Mouse (Mus musculus) forebrain, embryonic 11.5 days (tissue): ENCODE measurements at regions not wholly inside any gene's neighbourhood (a gene's known extent, or its start where the extent isn't known, plus 50 kb on each side); places are given as distances from the start of the nearest gene placed in this dataset.

ENCODE experiments used
- ATAC-seq: fragments of 200-750 bp; cut with Nextera tagmentation; replicated peaks from 2 replicates; pipeline ENCODE4 v1.8.0; 2017; ENCODE audit warnings: moderate TSS enrichment; ENCODE audit not compliant: low FRiP score
- DNase-seq: peaks from one replicate; pipeline ENCODE4 v3.0.0-alpha.2; 2017; ENCODE audit warnings: low spot score
- H3K27ac ChIP-seq: fragments of 300-500 bp; sonication (generic); 2 replicates; pipeline ENCODE4 v1.5.1; 2014; ENCODE audit warnings: low read depth, low read length
- H3K27me3 ChIP-seq: fragments of 300-500 bp; sonication (generic); 2 replicates; pipeline ENCODE4 v1.6.1; 2014; ENCODE audit warnings: mild to moderate bottlenecking, low read length, mixed read lengths; ENCODE audit not compliant: control insufficient read depth, insufficient read depth
- H3K36me3 ChIP-seq: fragments of 300-500 bp; sonication (generic); 2 replicates; pipeline ENCODE4 v1.6.1; 2014; ENCODE audit warnings: mild to moderate bottlenecking, low read length, moderate library complexity, mixed read lengths; ENCODE audit not compliant: control insufficient read depth, insufficient read depth
- H3K4me1 ChIP-seq: fragments of 300-500 bp; sonication (generic); replicated peaks from 2 replicates; pipeline ENCODE4 v1.6.1; 2014; ENCODE audit warnings: low read length, mixed read lengths; ENCODE audit not compliant: control insufficient read depth, insufficient read depth
- H3K4me2 ChIP-seq: fragments of 300-500 bp; sonication (generic); 2 replicates; pipeline ENCODE4 v1.6.1; 2014; ENCODE audit warnings: low read depth, mild to moderate bottlenecking, low read length, moderate library complexity, mixed read lengths; ENCODE audit not compliant: severe bottlenecking
- H3K4me3 ChIP-seq: fragments of 300-500 bp; sonication (generic); 2 replicates; pipeline ENCODE4 v1.5.1; 2014; ENCODE audit warnings: low read depth, low read length
- H3K9ac ChIP-seq: fragments of 300-500 bp; sonication (generic); 2 replicates; pipeline ENCODE4 v1.6.1; 2014; ENCODE audit warnings: low read length
- H3K9me3 ChIP-seq: fragments of 300-500 bp; sonication (generic); 2 replicates; pipeline ENCODE4 v1.6.1; 2016; ENCODE audit warnings: low read length, mixed read lengths; ENCODE audit not compliant: control insufficient read depth
- WGBS: fragments of 180-500 bp; shearing (Covaris S2); extraction: QIAGEN DNeasy Blood & Tissue Kit; methylation state at CpG from one replicate; pipeline ENCODE4 v1.1.7; 2014; 5-methylcytosine and 5-hydroxymethylcytosine counted together

GRCm38 (mm10) chr12:106429991-106430390 is 420.0 kb downstream of the Vrk1 start:
- 69% methylated on average over 7 of the region's 7 CpGs for WGBS
- DNase-seq (no peak), ATAC-seq (no peak)

GRCm38 (mm10) chr12:106445151-106445550 is 435.1 kb downstream of the Vrk1 start:
- no peak for ATAC-seq
- H3K4me1 ChIP-seq, result peaks cover 10% of the 10 kb centered on the region; the same call in 1 of the 2 replicates

More at GRCm38 (mm10) chr12:106429991-106430390, 420.0 kb downstream of the Vrk1 start:
- Histone ChIP-seq H3K9ac (no peak overlapping the region), H3K9me3 (no peaks in the 10 kb centered on the region), H3K36me3 (no peaks in the 10 kb centered on the region), H3K27me3 (no peaks in the 10 kb centered on the region), H3K4me3 (no peak overlapping the region), H3K4me2 (no peak overlapping the region), H3K4me1 (no peaks in the 10 kb centered on the region), H3K27ac (no peak overlapping the region)

GRCm38 (mm10) chr12:106445976-106446375 is 435.9 kb downstream of the Vrk1 start:
- Histone ChIP-seq H3K9ac (no peak overlapping the region), H3K27me3 (no peaks in the 10 kb centered on the region)

More at GRCm38 (mm10) chr12:106445151-106445550, 435.1 kb downstream of the Vrk1 start:
- no peaks in the 10 kb centered on the region for H3K27me3 ChIP-seq
- no peak for DNase-seq
- no peak overlapping the region for H3K4me3 ChIP-seq
- H3K4me2 ChIP-seq, result no peak overlapping the region
- 39% methylated on average over 7 of the region's 7 CpGs for WGBS
- no peaks in the 10 kb centered on the region for H3K36me3 ChIP-seq
- H3K27ac ChIP-seq, result no peak overlapping the region
- H3K9me3 ChIP-seq, result no peaks in the 10 kb centered on the region; the same call in 1 of the 2 replicates
- H3K9ac ChIP-seq, result no peak overlapping the region

GRCm38 (mm10) chr12:106446876-106447532 is 437.0 kb downstream of the Vrk1 start:
- Histone ChIP-seq H3K27ac (peak overlapping the region; percentile 50; the same call in 1 of the 2 replicates), H3K4me3 (no peak overlapping the region), H3K4me2 (0 out of 2 replicates have a peak overlapping the region, but pooled peaks have one; percentile 21), H3K36me3 (no peaks in the 10 kb centered on the region), H3K9ac (no peak overlapping the region), H3K27me3 (no peaks in the 10 kb centered on the region), H3K9me3 (no peaks in the 10 kb centered on the region; the same call in 1 of the 2 replicates), H3K4me1 (peaks cover 10% of the 10 kb centered on the region; the same call in 1 of the 2 replicates)
- DNase-seq, result peak; percentile 67
- 39% methylated on average over 20 of the region's 20 CpGs for WGBS
- ATAC-seq, result peak; percentile 80

More at GRCm38 (mm10) chr12:106445976-106446375, 435.9 kb downstream of the Vrk1 start:
- no peak for DNase-seq
- Histone ChIP-seq H3K36me3 (no peaks in the 10 kb centered on the region), H3K27ac (no peak overlapping the region), H3K4me1 (peaks cover 10% of the 10 kb centered on the region; the same call in 1 of the 2 replicates), H3K4me2 (no peak overlapping the region), H3K4me3 (no peak overlapping the region), H3K9me3 (no peaks in the 10 kb centered on the region; the same call in 1 of the 2 replicates)
- WGBS, result 64% methylated on average over 10 of the region's 10 CpGs
- ATAC-seq, result no peak

- Histone ChIP-seq H3K4me1 (peaks cover 10% of the 10 kb centered on the region; the same call in 1 of the 2 replicates), H3K4me2 (no peak overlapping the region), H3K36me3 (no peaks in the 10 kb centered on the region), H3K4me3 (no peak overlapping the region), H3K27ac (no peak overlapping the region), H3K9ac (no peak overlapping the region), H3K27me3 (no peaks in the 10 kb centered on the region), H3K9me3 (no peaks in the 10 kb centered on the region; the same call in 1 of the 2 replicates)
- DNase-seq (no peak), ATAC-seq (no peak)
- 89% methylated on average over 6 of the region's 6 CpGs for WGBS
These were observed 438.5 kb downstream of the Vrk1 start for GRCm38 (mm10) chr12:106448551-106448950.

GRCm38 (mm10) chr12:106453491-106453890 is 443.5 kb downstream of the Vrk1 start:
- ATAC-seq, result no peak
- Histone ChIP-seq H3K4me3 (no peak overlapping the region), H3K36me3 (no peaks in the 10 kb centered on the region), H3K4me1 (no peaks in the 10 kb centered on the region), H3K27ac (no peak overlapping the region), H3K27me3 (no peaks in the 10 kb centered on the region), H3K9me3 (no peaks in the 10 kb centered on the region), H3K4me2 (no peak overlapping the region), H3K9ac (no peak overlapping the region)
- DNase-seq, result no peak
- WGBS, result 62% methylated on average over 13 of the region's 13 CpGs

- H3K27ac ChIP-seq, result no peak overlapping the region
- H3K4me1 ChIP-seq, result 0 out of 2 replicates have a peak, but pooled peaks cover 4% of the 10 kb centered on the region
- no peak overlapping the region for H3K4me2 ChIP-seq
- no peaks in the 10 kb centered on the region for H3K36me3 ChIP-seq
- no peaks in the 10 kb centered on the region for H3K9me3 ChIP-seq
- H3K27me3 ChIP-seq, result no peaks in the 10 kb centered on the region
- ATAC-seq, result no peak
- H3K9ac ChIP-seq, result no peak overlapping the region
- DNase-seq, result no peak
- H3K4me3 ChIP-seq, result no peak overlapping the region
- 56% methylated on average over 6 of the region's 6 CpGs for WGBS
These were observed 448.2 kb downstream of the Vrk1 start for GRCm38 (mm10) chr12:106458215-106458614.

GRCm38 (mm10) chr12:106460650-106461049 is 450.6 kb downstream of the Vrk1 start:
- ATAC-seq, result no peak
- Histone ChIP-seq H3K4me3 (no peak overlapping the region), H3K36me3 (no peaks in the 10 kb centered on the region), H3K9me3 (no peaks in the 10 kb centered on the region), H3K27me3 (no peaks in the 10 kb centered on the region), H3K4me2 (no peak overlapping the region), H3K4me1 (0 out of 2 replicates have a peak, but pooled peaks cover 4% of the 10 kb centered on the region), H3K9ac (no peak overlapping the region), H3K27ac (no peak overlapping the region)
- 82% methylated on average over 7 of the region's 7 CpGs for WGBS
- DNase-seq, result no peak
